In the genomic region with DNA sequence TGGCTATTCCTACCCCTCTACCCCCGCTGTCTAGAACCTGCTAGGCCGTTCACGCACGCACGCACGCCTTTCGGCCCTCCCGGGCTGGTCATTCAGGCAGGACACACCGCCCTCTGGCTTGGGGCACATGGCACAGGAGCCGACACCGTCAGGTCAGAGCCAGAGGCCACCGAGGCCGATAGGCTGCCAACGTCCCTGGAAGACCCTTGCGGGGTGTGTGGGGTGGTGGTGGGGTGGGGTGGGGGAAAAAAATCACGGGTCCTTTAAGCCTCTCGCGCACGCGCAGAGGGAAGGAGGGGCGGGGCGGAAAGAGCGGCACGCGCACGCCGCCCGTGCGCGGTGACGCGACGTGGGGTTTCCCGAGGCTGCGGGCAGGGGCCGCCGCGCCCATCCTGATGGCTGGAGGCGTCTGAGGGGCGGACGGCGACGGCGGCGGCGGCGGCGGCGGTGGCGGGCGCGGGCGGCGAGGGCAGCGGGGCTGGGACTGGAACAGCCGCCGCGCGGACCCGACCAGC, we compare ENCODE assay signal across 8 mouse cellular contexts. TPM values are rescaled to one million over a fixed set of nuclear protein-coding genes. Genes with fewer than 3 reads are reported as not detected.
DNase-seq lines count a peak whose midpoint lies in the region; ATAC-seq and TF ChIP-seq lines count a peak whose summit lies in the region.

Gene Gnb1 (plus strand): TSS at position 372 of the 515 bp plus-strand sequence.

- ATAC-seq in forebrain, embryonic 16.5 days: peak; percentile 84
- peak; percentile 73 for ATAC-seq in lung, embryonic 14.5 days (ENCODE audit: insufficient read depth)

- intact Hi-C loops in heart, postnatal 36 days (cut with DNase I): no loop called here

- H3K9ac ChIP-seq in forebrain, embryonic 16.5 days (replicated peaks; ENCODE audit: low read depth, low read length): peak within 1 kb of the TSS; percentile 100
- peak within 1 kb of the TSS; percentile 100 for H3K9ac ChIP-seq in lung, embryonic 14.5 days

- peak within 1 kb of the TSS; percentile 94 for H3K4me2 ChIP-seq in forebrain, embryonic 16.5 days (ENCODE audit: low read length)
- peak within 1 kb of the TSS; percentile 93 for H3K4me2 ChIP-seq in lung, embryonic 14.5 days

- peak; percentile 36; the same call in 1 of the 2 replicates for TF ChIP-seq POLR2A in olfactory bulb, adult 2 months (IDR thresholded peaks at IDR 0.05; ENCODE audit: insufficient read depth, low read depth, low read length)
- peak; percentile 62; the same call in 1 of the 2 replicates for TF ChIP-seq POLR2A in thymus, adult 2 months (IDR thresholded peaks at IDR 0.05; ENCODE audit: control insufficient read depth, extremely low read depth, insufficient read depth, low read length, poor library complexity)

- no peaks in the 10 kb centered on the region for H3K36me3 ChIP-seq in forebrain, embryonic 16.5 days (ENCODE audit: control insufficient read depth, insufficient read depth)
- H3K36me3 ChIP-seq in lung, embryonic 14.5 days (ENCODE audit: insufficient read depth): 0 out of 2 replicates have a peak, but pooled peaks cover 4% of the 10 kb centered on the region
- H3K36me3 ChIP-seq in thymus, adult 2 months (ENCODE audit: control insufficient read depth, insufficient read depth, low read length): no peaks in the 10 kb centered on the region

- no peaks in the 10 kb centered on the region for H3K9me3 ChIP-seq in forebrain, embryonic 16.5 days (ENCODE audit: control insufficient read depth, low read length)
- H3K9me3 ChIP-seq in lung, embryonic 14.5 days (ENCODE audit: low read depth, low read length): no peaks in the 10 kb centered on the region

- no peak for TF ChIP-seq CTCF in layer of hippocampus, adult 2 months (conservative IDR thresholded peaks at IDR 0.05)
- peak; percentile 14; the same call in 1 of the 2 replicates for TF ChIP-seq CTCF in lung, embryonic 14.5 days (IDR thresholded peaks at IDR 0.05; ENCODE audit: low read depth)
- no peak for TF ChIP-seq CTCF in olfactory bulb, adult 2 months (IDR thresholded peaks at IDR 0.05; ENCODE audit: insufficient read depth, low read depth, low read length)
- TF ChIP-seq CTCF in thymus, adult 2 months (IDR thresholded peaks at IDR 0.05; ENCODE audit: borderline replicate concordance, control insufficient read depth, extremely low read depth, insufficient read depth, low read length, poor library complexity): no peak

- WGBS in forebrain, embryonic 16.5 days: 1% methylated on average over 39 of the region's 60 CpGs
- WGBS in lung, embryonic 14.5 days: under 1% methylated on average over 51 of the region's 60 CpGs
- under 1% methylated on average over 46 of the region's 60 CpGs for WGBS in olfactory bulb, adult 2 months
- WGBS in thymus, adult 2 months: under 1% methylated on average over 56 of the region's 60 CpGs

- peaks cover 28% of the 10 kb centered on the region for H3K4me1 ChIP-seq in forebrain, embryonic 16.5 days (replicated peaks; ENCODE audit: control insufficient read depth, insufficient read depth, low read length)
- peaks cover 25% of the 10 kb centered on the region for H3K4me1 ChIP-seq in lung, embryonic 14.5 days (ENCODE audit: insufficient read depth)
- peaks cover 9% of the 10 kb centered on the region; the same call in 1 of the 2 replicates for H3K4me1 ChIP-seq in olfactory bulb, adult 2 months (ENCODE audit: control insufficient read depth, insufficient read depth, low read length)
- peaks cover 19% of the 10 kb centered on the region for H3K4me1 ChIP-seq in thymus, adult 2 months (replicated peaks; ENCODE audit: control insufficient read depth, insufficient read depth, low read length)

- peak within 1 kb of the TSS; percentile 100 for H3K4me3 ChIP-seq in forebrain, embryonic 16.5 days (replicated peaks; ENCODE audit: low read length)
- peak within 1 kb of the TSS; percentile 97 for H3K4me3 ChIP-seq in layer of hippocampus, adult 2 months
- peak within 1 kb of the TSS; percentile 99 for H3K4me3 ChIP-seq in lung, embryonic 14.5 days (ENCODE audit: low read depth, low read length)
- H3K4me3 ChIP-seq in olfactory bulb, adult 2 months (ENCODE audit: insufficient read depth, low read depth, low read length): peak within 1 kb of the TSS; percentile 97
- peak within 1 kb of the TSS; percentile 100 for H3K4me3 ChIP-seq in thymus, adult 2 months (ENCODE audit: control insufficient read depth, insufficient read depth, low read length)

- no peaks in the 10 kb centered on the region for H3K27me3 ChIP-seq in forebrain, embryonic 16.5 days (replicated peaks; ENCODE audit: control insufficient read depth, insufficient read depth, low read length)
- no peaks in the 10 kb centered on the region for H3K27me3 ChIP-seq in lung, embryonic 14.5 days (ENCODE audit: insufficient read depth, low read length)
- no peaks in the 10 kb centered on the region for H3K27me3 ChIP-seq in thymus, adult 2 months (ENCODE audit: control insufficient read depth, insufficient read depth, low read length)

- DNase-seq in ES-CJ7 (ENCODE audit: low read depth, low spot score): peak; percentile 88
- DNase-seq in cerebellum, adult 11-12 months: peak; percentile 91
- peak; percentile 98 for DNase-seq in heart, postnatal 36 days
- peak; percentile 89 to 97 for DNase-seq in layer of hippocampus, adult 2 months (ENCODE audit: low spot score in 2 of 2)
- DNase-seq in lung, embryonic 14.5 days: peak; percentile 96
- DNase-seq in thymus, adult 2 months: peak; percentile 96

- peak within 1 kb of the TSS; percentile 93 for H3K27ac ChIP-seq in forebrain, embryonic 16.5 days (ENCODE audit: low read length)
- peak within 1 kb of the TSS; percentile 97 for H3K27ac ChIP-seq in layer of hippocampus, adult 2 months
- peak within 1 kb of the TSS; percentile 95 for H3K27ac ChIP-seq in lung, embryonic 14.5 days (ENCODE audit: low read depth)
- H3K27ac ChIP-seq in olfactory bulb, adult 2 months (ENCODE audit: insufficient read depth, low read depth, low read length): peak within 1 kb of the TSS; percentile 93
- no peak within 1 kb of the TSS for H3K27ac ChIP-seq in thymus, adult 2 months (ENCODE audit: control insufficient read depth, insufficient read depth, low read length)

RNA-seq across cellular contexts. Expression of gene Gnb1, which starts in this region (rescaled TPM):
- 1,158 and 1,178 TPM in 2 replicates for polyA plus RNA-seq in forebrain, embryonic 16.5 days (2015; fragmentation: Nextera tagmentation; extraction: Ambion mirVana)
- total RNA-seq in heart, postnatal 36 days (2021): 100 to 1,000 TPM; 176 to 187 TPM
- total RNA-seq in layer of hippocampus, adult 2 months (2021): 100 to 1,000 TPM; 718 to 729 TPM
- polyA plus RNA-seq in lung, embryonic 14.5 days (2014; fragmentation: Nextera tagmentation; extraction: Ambion mirVana): 570 and 585 TPM in 2 replicates
- 260 and 372 TPM in 2 replicates for polyA plus RNA-seq in olfactory bulb, adult 2 months (2012; ENCODE audit: insufficient read depth, insufficient read length, low replicate concordance, missing spikeins)
- polyA plus RNA-seq in thymus, adult 2 months (2012; rRNA removed): 850 and 885 TPM in 2 replicates
